Mouse (Mus musculus) stomach, embryonic 15.5 days (tissue): ENCODE data around the gene Trpm4. TPM values are rescaled to one million over a fixed set of nuclear protein-coding genes. Genes with fewer than 3 reads are reported as not detected.

ENCODE experiments used
- ATAC-seq: fragments of 200-750 bp; cut with Nextera tagmentation; 2 replicates; pipeline ENCODE4 v1.8.0; 2017; ENCODE audit warnings: low read depth, moderate number of reproducible peaks, moderate TSS enrichment; ENCODE audit not compliant: insufficient read depth, low FRiP score
- H3K27ac ChIP-seq: fragments of 300-500 bp; sonication (generic); 2 replicates; pipeline ENCODE4 v1.5.1; 2015; ENCODE audit warnings: mild to moderate bottlenecking, inconsistent platforms
- H3K27me3 ChIP-seq: fragments of 300-500 bp; sonication (generic); replicated peaks from 2 replicates; pipeline ENCODE4 v1.6.1; 2015; ENCODE audit warnings: inconsistent platforms
- H3K36me3 ChIP-seq: fragments of 300-500 bp; sonication (generic); 2 replicates; pipeline ENCODE4 v1.6.1; 2015; ENCODE audit warnings: inconsistent platforms
- H3K4me1 ChIP-seq: fragments of 300-500 bp; sonication (generic); 2 replicates; pipeline ENCODE4 v1.6.1; 2015; ENCODE audit warnings: inconsistent platforms
- H3K4me2 ChIP-seq: fragments of 300-500 bp; sonication (generic); 2 replicates; pipeline ENCODE4 v1.6.1; 2015; ENCODE audit warnings: mild to moderate bottlenecking, inconsistent platforms
- H3K4me3 ChIP-seq: fragments of 300-500 bp; sonication (generic); replicated peaks from 2 replicates; pipeline ENCODE4 v1.5.1; 2015; ENCODE audit warnings: inconsistent platforms
- H3K9ac ChIP-seq: fragments of 300-500 bp; sonication (generic); 2 replicates; pipeline ENCODE4 v1.6.1; 2015; ENCODE audit warnings: inconsistent platforms
- H3K9me3 ChIP-seq: fragments of 300-500 bp; sonication (generic); 2 replicates; pipeline ENCODE4 v1.6.1; 2016; ENCODE audit warnings: inconsistent platforms
- WGBS: fragments of 180-500 bp; shearing (Covaris S2); methylation state at CpG from one replicate; pipeline ENCODE4 v1.1.7; 2015; 5-methylcytosine and 5-hydroxymethylcytosine counted together
- polyA plus RNA-seq: library from polyadenylated mRNA; unstranded; fragments of >200 nt; fragmentation: Nextera tagmentation; extraction: Ambion mirVana; gene quantifications from 2 replicates; pipeline ENCODE4 v1.2.1, GENCODE M21; 2015

Gene Trpm4
- polyA plus RNA-seq, 1 experiment from 2014 or later: 23.9 TPM

DNA sequence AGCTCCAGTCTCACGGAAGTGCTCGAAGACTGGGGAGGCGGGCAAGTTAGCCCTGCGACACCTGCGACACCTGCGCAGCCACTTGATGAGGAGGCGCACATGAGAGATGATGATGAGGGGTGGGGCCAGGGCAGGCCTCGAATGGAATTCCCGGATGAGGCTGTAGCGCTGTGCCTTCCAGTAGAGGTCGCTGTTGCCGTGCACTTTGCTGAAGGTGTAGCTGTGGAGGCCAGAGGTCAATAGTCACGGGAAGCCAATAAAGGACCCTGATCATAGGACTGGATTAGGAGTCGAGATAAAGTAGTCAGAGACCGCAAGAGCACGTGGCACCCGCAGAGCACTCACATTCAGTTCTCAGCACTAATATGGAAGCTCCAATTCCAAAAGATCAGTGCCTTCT lies 28.3 kb downstream of the Trpm4 start:
- Histone ChIP-seq H3K9ac (no peak overlapping the region), H3K4me3 (peak overlapping the region; percentile 13; the same call in 1 of the 2 replicates), H3K36me3 (peaks cover 21% of the 10 kb centered on the region), H3K27me3 (no peaks in the 10 kb centered on the region), H3K9me3 (no peaks in the 10 kb centered on the region), H3K4me1 (0 out of 2 replicates have a peak, but pooled peaks cover 5% of the 10 kb centered on the region), H3K4me2 (peak overlapping the region; percentile 30), H3K27ac (no peak overlapping the region)
- WGBS: 15% methylated on average over 16 of the region's 17 CpGs
- peak; percentile 42 for ATAC-seq

DNA sequence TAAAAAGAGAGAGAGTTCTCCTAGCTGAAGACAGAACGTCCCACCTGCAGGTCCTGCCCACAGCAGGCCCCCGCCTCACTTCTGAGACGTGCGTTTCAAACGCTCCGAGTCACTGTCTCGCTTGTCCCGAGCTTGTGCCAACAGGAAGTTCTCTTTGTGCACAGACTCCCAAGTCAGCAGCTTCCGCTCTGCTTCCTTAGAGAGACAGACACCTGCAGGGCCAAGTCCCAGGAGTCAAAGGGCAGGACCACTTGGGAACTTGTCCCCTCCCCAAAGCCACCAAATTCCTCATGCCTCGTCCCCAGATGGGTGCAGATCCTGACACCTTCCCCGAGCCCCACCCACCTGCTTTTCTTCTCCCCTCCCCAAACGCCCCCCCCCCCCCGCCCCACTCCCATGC lies 28.7 kb downstream of the Trpm4 start:
- H3K27me3 ChIP-seq: no peaks in the 10 kb centered on the region
- whole genome bisulfite sequencing: 30% methylated on average over 11 of the region's 13 CpGs
- H3K4me3 ChIP-seq: peak overlapping the region; percentile 13; the same call in 1 of the 2 replicates
- H3K9ac ChIP-seq: no peak overlapping the region
- H3K4me2 ChIP-seq: peak overlapping the region; percentile 30
- ATAC-seq: no peak
- peaks cover 18% of the 10 kb centered on the region for H3K36me3 ChIP-seq
- no peak overlapping the region for H3K27ac ChIP-seq
- 0 out of 2 replicates have a peak, but pooled peaks cover 7% of the 10 kb centered on the region for H3K4me1 ChIP-seq
- H3K9me3 ChIP-seq: no peaks in the 10 kb centered on the region

DNA sequence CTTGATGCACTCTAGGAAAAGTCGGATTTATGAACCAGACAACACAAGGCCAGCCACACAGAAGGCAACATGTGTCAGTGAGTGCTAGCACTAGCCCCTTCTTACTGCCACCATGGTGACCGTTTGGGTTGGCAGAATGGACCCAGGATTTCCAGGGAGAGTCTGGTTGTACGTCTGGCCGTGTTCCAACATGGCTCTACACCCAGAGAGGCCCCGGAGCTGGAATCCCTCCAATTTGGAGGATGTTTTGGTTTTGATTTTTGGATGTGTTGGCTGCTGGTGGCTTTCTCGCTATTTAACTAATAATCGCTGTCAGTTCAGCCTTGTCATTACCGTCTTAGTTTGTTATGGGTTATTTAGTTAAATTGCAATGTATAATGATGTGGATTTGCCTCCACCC lies 31.0 kb downstream of the Trpm4 start:
- Histone ChIP-seq H3K4me3 (no peak overlapping the region), H3K9me3 (no peaks in the 10 kb centered on the region), H3K9ac (no peak overlapping the region), H3K36me3 (peaks cover 14% of the 10 kb centered on the region; the same call in 1 of the 2 replicates), H3K27me3 (no peaks in the 10 kb centered on the region), H3K4me2 (no peak overlapping the region), H3K4me1 (0 out of 2 replicates have a peak, but pooled peaks cover 7% of the 10 kb centered on the region), H3K27ac (no peak overlapping the region)
- ATAC-seq: no peak
- 54% methylated on average over 8 of the region's 8 CpGs for WGBS

DNA sequence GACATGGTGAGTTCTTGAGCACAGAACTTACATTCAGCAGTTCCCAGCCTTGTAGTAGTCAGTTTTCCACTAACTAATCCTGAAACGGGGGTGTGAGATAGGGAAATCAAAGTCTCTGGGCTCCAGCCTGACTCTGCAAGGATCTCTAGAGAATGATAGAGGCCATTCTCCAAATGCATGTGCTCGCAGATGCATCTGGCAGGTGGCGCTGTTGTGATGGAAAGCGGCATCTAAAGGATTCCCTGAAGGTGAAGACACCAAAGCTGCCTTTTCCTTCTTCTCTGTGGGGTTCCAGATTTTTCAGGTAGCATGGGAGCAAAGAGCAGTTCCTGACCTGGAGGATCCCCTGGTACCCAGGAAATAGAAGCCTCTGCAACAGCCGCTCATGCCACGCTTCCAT lies 33.3 kb downstream of the Trpm4 start:
- Histone ChIP-seq H3K9me3 (no peaks in the 10 kb centered on the region), H3K27me3 (no peaks in the 10 kb centered on the region), H3K4me2 (no peak overlapping the region), H3K4me3 (no peak overlapping the region), H3K4me1 (0 out of 2 replicates have a peak, but pooled peaks cover 7% of the 10 kb centered on the region), H3K36me3 (peaks cover 14% of the 10 kb centered on the region; the same call in 1 of the 2 replicates), H3K9ac (no peak overlapping the region), H3K27ac (no peak overlapping the region)
- ATAC-seq: no peak
- WGBS: 14% methylated on average over 6 of the region's 6 CpGs

DNA sequence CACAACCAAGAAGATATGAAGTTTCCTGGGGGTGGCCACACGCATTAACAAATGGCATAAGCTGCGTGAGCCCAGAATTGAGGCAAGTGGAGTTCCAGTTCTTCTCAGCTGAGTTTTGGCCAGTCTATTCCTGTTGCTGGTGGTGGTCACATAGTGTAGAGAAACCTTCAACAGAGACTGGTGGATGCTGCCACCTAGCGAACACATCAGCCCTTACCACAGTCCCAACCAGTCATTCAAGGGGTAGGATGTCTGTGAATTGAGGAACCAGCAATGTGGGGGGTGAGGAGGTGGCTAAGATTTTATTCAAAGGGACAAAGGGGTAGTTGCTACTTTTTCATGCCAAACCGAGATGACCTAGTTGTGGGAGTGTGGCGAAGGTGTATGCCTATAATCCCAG lies 33.8 kb downstream of the Trpm4 start:
- Histone ChIP-seq H3K36me3 (peaks cover 13% of the 10 kb centered on the region; the same call in 1 of the 2 replicates), H3K9me3 (no peaks in the 10 kb centered on the region), H3K4me2 (no peak overlapping the region), H3K27ac (no peak overlapping the region), H3K4me1 (0 out of 2 replicates have a peak, but pooled peaks cover 7% of the 10 kb centered on the region), H3K4me3 (no peak overlapping the region), H3K9ac (no peak overlapping the region), H3K27me3 (no peaks in the 10 kb centered on the region)
- ATAC-seq: peak; percentile 81
- 12% methylated on average over 5 of the region's 5 CpGs for WGBS

DNA sequence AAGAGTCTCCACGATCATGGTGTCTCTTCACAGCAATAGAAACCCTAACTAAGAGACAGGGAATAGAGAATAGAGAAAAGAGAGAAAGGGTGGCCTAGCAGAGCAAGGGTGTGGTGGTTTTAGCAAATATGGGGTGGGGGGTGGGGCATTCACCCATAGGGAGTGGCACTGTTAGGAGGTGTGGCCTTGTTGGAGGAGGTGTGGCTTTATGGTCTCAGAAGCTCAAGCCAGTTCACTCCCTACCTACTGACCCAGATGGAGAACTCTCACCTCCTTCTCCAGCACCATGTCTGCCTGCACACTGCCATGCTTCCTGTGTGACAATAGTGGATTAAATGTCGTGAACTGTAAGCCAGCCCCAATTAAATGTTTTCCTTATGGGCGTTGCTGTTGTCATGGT lies 36.0 kb downstream of the Trpm4 start:
- no peak overlapping the region for H3K27ac ChIP-seq
- no peak overlapping the region for H3K9ac ChIP-seq
- H3K4me1 ChIP-seq: 0 out of 2 replicates have a peak, but pooled peaks cover 7% of the 10 kb centered on the region
- no peaks in the 10 kb centered on the region for H3K9me3 ChIP-seq
- H3K27me3 ChIP-seq: no peaks in the 10 kb centered on the region
- 65% methylated on average over 3 of the region's 3 CpGs for WGBS
- H3K36me3 ChIP-seq: no peaks in the 10 kb centered on the region
- 0 out of 2 replicates have a peak, but pooled peaks have one; percentile 23 for ATAC-seq
- H3K4me2 ChIP-seq: no peak overlapping the region
- H3K4me3 ChIP-seq: no peak overlapping the region

DNA sequence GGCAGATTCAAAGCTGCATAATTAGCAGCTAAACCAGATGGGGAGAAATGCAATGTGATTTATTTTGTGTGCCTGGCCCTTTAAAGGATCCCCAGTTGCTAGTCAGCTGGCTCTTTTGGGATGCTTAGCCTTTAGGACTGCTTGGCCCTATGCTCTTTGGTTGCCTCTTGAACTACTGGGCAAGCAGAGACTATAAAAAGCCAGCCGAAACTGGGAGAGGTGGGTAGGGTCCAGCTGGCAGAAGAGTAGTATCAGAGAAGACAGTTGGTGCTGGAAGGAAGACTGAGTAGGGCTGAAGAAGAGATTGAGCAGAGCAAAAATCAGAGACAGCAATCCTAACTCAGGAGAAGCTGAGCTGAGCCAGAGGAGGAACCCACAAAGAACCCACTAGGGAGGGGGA lies 37.0 kb downstream of the Trpm4 start:
- Histone ChIP-seq H3K27ac (no peak overlapping the region), H3K27me3 (no peaks in the 10 kb centered on the region), H3K4me2 (no peak overlapping the region), H3K9ac (no peak overlapping the region), H3K4me3 (no peak overlapping the region), H3K4me1 (0 out of 2 replicates have a peak, but pooled peaks cover 7% of the 10 kb centered on the region), H3K36me3 (no peaks in the 10 kb centered on the region), H3K9me3 (no peaks in the 10 kb centered on the region)
- no peak for ATAC-seq
- WGBS: 86% methylated on average over 1 of the region's 1 CpGs

DNA sequence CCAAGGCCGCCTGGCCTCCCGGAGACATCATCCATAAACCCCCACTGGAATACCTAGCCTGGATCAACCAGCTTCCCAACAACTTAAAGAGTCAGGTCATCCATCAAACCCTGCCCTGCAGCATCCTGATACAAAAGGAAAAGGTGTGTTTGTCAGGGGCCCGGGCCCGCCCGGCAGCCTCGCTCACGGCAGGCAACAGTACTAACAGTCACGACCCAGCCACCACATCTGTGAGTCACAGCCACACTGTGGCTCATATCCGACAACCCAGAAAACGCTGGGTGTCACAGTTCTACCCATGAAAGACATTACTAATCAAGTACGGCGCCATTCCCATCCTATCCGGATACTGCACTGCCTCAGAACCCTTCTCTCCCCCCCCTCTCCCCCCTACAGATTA lies 47.1 kb downstream of the Trpm4 start:
- Histone ChIP-seq H3K4me3 (no peak overlapping the region), H3K27ac (no peak overlapping the region), H3K4me2 (no peak overlapping the region), H3K9ac (no peak overlapping the region), H3K36me3 (no peaks in the 10 kb centered on the region), H3K27me3 (no peaks in the 10 kb centered on the region), H3K4me1 (no peaks in the 10 kb centered on the region), H3K9me3 (no peaks in the 10 kb centered on the region)
- no peak for ATAC-seq
- 71% methylated on average over 13 of the region's 13 CpGs for WGBS

DNA sequence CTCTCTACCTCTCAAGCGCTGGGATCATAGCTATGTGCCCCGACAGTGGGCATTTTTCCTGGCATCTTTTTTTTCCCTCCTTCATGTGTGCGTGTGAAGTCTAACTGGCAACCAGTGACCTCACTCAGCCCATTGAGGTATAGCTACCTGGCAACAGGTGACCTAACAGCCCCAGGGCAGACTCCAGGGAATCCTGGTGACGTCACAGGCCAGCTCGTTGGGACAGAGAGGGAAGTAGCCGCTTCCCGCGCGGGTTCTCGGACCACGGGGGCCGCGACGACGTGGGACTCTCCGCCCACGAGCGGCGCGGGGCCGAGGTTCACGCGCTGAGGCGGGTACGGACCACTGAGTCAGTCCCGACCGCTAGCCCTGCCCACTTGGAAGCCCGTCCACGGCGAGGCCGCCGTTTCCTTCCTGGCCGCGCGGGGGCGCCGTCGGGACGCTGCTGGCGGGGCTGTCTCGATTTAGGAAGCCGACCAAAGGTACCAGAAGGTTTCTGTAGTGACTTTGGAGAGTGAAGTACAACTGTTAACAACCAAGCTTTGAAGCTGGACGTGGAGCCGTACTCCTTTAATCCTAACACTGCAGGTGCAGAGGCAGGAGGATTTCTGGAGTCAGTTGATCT lies 56.3 kb downstream of the Trpm4 start, which contains the start of gene Slc6a21:
Slc6a21 (plus strand) TSS at position 378 of the 625 bp plus-strand sequence.
- 0 out of 2 replicates have a peak, but pooled peaks have one; percentile 42 for ATAC-seq
- no peaks in the 10 kb centered on the region for H3K36me3 ChIP-seq
- H3K27me3 ChIP-seq: no peaks in the 10 kb centered on the region; the same call in 1 of the 2 replicates
- WGBS: 7% methylated on average over 44 of the region's 44 CpGs
- no peak within 1 kb of the TSS for H3K27ac ChIP-seq
- H3K9ac ChIP-seq: no peak within 1 kb of the TSS; the same call in 1 of the 2 replicates
- H3K4me3 ChIP-seq: peak within 1 kb of the TSS; percentile 37
- no peaks in the 10 kb centered on the region for H3K4me1 ChIP-seq
- H3K4me2 ChIP-seq: peak within 1 kb of the TSS; percentile 62
- H3K9me3 ChIP-seq: no peaks in the 10 kb centered on the region

DNA sequence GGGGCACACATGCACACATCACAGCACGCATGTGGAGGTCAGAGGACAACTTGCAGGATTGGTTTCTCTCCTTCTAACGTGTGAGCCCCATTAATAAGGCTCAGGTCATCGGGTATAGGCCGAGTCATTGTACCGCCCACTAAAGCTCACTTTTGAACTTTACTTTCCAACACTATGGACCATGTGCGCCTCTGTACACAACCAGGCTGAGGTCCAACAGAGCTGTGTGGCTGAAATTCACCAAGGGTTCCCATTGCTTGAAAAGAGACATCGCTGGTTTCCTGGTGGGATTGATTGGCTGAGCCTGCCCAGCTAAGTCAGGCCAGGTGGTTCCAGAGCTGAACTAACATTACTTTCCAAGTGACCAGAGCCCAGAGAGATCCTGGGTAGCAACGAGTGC lies 59.9 kb downstream of the Trpm4 start:
- H3K27me3 ChIP-seq: no peaks in the 10 kb centered on the region; the same call in 1 of the 2 replicates
- ATAC-seq: no peak
- H3K36me3 ChIP-seq: no peaks in the 10 kb centered on the region
- no peak overlapping the region for H3K4me2 ChIP-seq
- no peak overlapping the region for H3K4me3 ChIP-seq
- no peak overlapping the region for H3K27ac ChIP-seq
- H3K9ac ChIP-seq: no peak overlapping the region
- 83% methylated on average over 8 of the region's 8 CpGs for WGBS
- H3K4me1 ChIP-seq: no peaks in the 10 kb centered on the region
- H3K9me3 ChIP-seq: no peaks in the 10 kb centered on the region

DNA sequence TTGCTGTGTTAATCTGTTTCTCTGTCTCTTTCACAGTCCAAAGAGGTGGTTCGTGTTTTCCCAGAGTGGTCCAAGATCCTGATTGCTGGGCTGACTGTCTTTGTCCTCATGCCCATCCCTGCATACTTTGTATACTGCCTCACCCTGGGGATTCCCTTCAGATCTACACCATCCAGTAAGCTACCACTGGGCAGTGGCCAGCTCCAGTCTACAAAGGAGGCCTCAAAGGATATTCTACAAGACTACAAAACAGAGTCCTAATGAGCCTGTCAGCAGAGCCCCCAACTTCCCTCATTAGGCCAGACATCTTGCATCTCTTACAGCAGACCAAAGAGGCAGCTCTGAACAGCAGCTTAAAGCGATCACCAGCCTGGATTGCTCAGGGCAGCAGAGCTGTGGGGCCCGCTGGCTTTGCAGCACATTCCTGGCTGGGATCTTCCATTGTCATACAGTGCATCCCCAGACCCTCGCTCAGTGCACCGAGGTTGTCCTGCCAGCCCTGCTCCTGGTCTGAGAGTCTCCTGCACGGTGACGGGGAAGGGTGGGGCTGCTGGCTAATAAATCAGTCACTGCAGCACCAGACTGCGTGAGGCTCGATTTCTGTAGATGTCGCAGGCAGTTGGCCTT lies 60.7 kb downstream of the Trpm4 start:
- no peaks in the 10 kb centered on the region for H3K36me3 ChIP-seq
- H3K4me1 ChIP-seq: no peaks in the 10 kb centered on the region
- 50% methylated on average over 10 of the region's 10 CpGs for WGBS
- H3K4me3 ChIP-seq: no peak overlapping the region
- no peak overlapping the region for H3K27ac ChIP-seq
- H3K27me3 ChIP-seq: 0 out of 2 replicates have a peak, but pooled peaks cover under 1% of the 10 kb centered on the region
- no peaks in the 10 kb centered on the region for H3K9me3 ChIP-seq
- ATAC-seq: no peak
- no peak overlapping the region for H3K9ac ChIP-seq
- H3K4me2 ChIP-seq: no peak overlapping the region

DNA sequence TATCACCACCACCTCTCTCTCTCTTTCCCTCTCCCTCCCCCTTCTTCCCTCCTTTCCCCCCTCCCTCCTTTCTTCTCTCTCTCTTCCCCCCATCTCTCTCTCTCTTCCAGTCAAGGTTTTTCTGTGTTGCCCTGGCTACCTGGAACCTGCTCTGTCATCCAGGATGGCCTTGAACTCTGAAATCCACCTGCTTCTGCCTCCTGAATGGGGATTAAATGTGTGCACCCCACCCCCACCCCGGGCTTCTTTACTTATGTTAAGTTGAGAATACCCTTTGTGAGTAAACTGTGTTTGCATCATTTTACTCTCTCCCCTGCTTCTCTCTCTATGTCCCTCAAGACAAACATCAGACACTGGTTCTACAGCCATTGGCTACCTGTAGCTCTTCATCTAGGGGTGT lies 68.1 kb downstream of the Trpm4 start:
- no peak for ATAC-seq
- Histone ChIP-seq H3K27me3 (0 out of 2 replicates have a peak, but pooled peaks cover 4% of the 10 kb centered on the region), H3K36me3 (no peaks in the 10 kb centered on the region), H3K27ac (no peak overlapping the region), H3K4me2 (no peak overlapping the region), H3K9ac (no peak overlapping the region), H3K4me3 (no peak overlapping the region), H3K9me3 (no peaks in the 10 kb centered on the region), H3K4me1 (no peaks in the 10 kb centered on the region)
- 86% methylated on average over 1 of the region's 1 CpGs for WGBS
